Mouse (Mus musculus): ENCODE results near the gene Sec24d. TPM values are rescaled to one million over a fixed set of nuclear protein-coding genes. Genes with fewer than 3 reads are reported as not detected.
A peak's percentile ranks its signal among the peaks of the same experiment; 100 is the strongest.
"Not testable (repeated sequence)": the region's sequence is repeated elsewhere in the genome, so short reads cannot be mapped to it uniquely, and the experiment has no call there.

The Sec24d gene
- total and polyA plus RNA-seq, 2 experiments from 2014 or later: 48.8 to 72.0 TPM

DNA sequence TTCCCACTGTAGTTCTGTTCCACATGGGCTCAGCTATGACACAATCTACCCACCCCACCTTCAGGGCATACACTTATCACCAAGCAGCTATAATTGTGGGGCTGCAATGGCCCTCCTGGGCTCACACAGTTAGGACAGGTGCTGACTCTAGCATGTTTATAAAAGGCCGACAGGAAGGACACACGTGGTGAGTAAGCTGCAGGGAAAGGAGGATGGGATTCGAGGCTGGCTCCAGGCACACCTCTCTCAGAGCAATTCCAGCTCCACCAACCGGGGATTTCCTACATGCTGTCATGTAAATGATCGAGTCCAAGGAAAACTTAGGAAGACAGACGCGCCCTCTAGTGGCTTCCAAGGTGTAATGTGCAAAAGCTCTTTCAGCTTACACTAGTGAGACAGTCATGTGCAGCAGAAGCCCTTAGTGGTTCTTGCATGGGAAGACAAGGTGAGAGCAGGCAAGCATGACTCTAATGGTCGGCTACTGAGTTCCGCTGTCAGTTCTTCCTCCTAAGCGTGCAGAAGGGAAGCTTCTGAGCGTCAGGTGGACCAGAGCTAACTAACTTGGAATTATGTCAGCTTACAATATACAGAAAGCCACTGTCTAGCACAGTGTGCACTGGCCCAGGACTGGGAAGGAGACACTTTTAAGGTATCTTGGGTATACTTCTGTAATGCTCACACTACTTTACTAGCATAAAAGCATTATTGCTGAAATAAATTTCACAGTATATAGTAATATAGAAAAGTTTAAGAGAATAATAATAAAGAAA lies 104.7 kb downstream of the Sec24d start:
- TF ChIP-seq CTCF (IDR thresholded peaks at IDR 0.05; ENCODE audit: low read depth): peak; percentile 86
- TF ChIP-seq EP300 (IDR thresholded peaks at IDR 0.05; ENCODE audit: low read depth): no peak
- H3K27me3 ChIP-seq (ENCODE audit: control insufficient read depth, insufficient read depth, low read length): no peaks in the 10 kb centered on the region
- no peaks in the 10 kb centered on the region for H3K4me1 ChIP-seq (ENCODE audit: control insufficient read depth, insufficient read depth)
- H3K36me3 ChIP-seq (replicated peaks; ENCODE audit: control insufficient read depth, insufficient read depth, low read length): peaks cover 50% of the 10 kb centered on the region
- H3K9me3 ChIP-seq (replicated peaks; ENCODE audit: control insufficient read depth, low read length): no peaks in the 10 kb centered on the region
- no peak overlapping the region; the same call in 1 of the 2 replicates for H3K27ac ChIP-seq (ENCODE audit: low read depth)
- 24% methylated on average over 11 of the region's 11 CpGs for WGBS
- no peak overlapping the region for H3K4me2 ChIP-seq (ENCODE audit: low read depth, low read length)
- no peak overlapping the region for H3K4me3 ChIP-seq (ENCODE audit: low read depth, low read length)
- H3K9ac ChIP-seq (replicated peaks; ENCODE audit: low read depth, low read length): no peak overlapping the region
- ATAC-seq (ENCODE audit: insufficient read depth, low read depth) (peak; percentile 77), DNase-seq (ENCODE audit: low spot score) (peak; percentile 84)

DNA sequence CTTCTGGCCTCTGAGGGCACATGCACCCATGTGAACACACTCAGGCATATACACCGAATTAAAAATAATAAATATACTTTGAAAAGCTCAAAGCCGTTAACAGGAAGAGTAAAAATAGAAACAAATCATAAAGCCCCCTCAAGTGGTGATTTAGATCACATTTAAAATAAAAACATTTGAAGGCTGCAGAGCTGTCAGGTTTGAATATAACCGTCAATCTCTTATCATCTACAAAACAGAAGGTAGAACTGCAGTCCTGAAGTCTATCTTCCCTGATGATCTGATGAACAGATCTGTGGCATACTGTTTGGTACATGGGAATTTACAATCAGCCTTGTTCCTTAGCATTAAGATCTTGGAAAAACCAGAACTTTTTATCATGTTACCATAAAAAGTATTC lies 109.3 kb downstream of the Sec24d start:
- TF ChIP-seq CTCF (IDR thresholded peaks at IDR 0.05; ENCODE audit: low read depth) (no peak), EP300 (IDR thresholded peaks at IDR 0.05; ENCODE audit: low read depth) (no peak)
- Histone ChIP-seq H3K4me1 (ENCODE audit: control insufficient read depth, insufficient read depth) (no peaks in the 10 kb centered on the region), H3K4me2 (ENCODE audit: low read depth, low read length) (no peak overlapping the region), H3K9me3 (replicated peaks; ENCODE audit: control insufficient read depth, low read length) (no peaks in the 10 kb centered on the region), H3K36me3 (replicated peaks; ENCODE audit: control insufficient read depth, insufficient read depth, low read length) (peaks cover 50% of the 10 kb centered on the region), H3K27ac (ENCODE audit: low read depth) (no peak overlapping the region), H3K27me3 (ENCODE audit: control insufficient read depth, insufficient read depth, low read length) (no peaks in the 10 kb centered on the region), H3K9ac (replicated peaks; ENCODE audit: low read depth, low read length) (no peak overlapping the region), H3K4me3 (ENCODE audit: low read depth, low read length) (no peak overlapping the region)
- 95% methylated on average over 3 of the region's 3 CpGs for WGBS
- no peak for ATAC-seq (ENCODE audit: insufficient read depth, low read depth)
- DNase-seq (ENCODE audit: low spot score): no peak

DNA sequence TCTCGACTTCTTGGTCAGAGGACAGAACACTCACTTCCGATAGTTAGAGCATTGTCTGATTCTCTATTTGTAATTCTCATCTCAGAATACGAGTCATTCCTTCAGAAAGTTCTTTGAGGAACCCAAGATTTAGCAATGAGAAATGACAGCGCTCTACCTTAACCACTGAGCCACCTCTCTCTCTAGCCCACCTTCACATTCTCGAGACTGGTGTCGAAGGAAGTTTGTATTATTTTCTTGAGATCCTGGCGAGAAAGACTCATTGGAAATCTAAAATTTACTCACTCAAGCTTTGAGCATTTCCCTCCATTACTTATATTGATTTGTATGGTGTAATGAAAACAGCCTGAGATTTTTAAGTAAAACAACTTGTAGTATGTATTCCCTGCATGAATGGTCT lies 117.2 kb downstream of the Sec24d start:
- Histone ChIP-seq H3K9me3 (replicated peaks; ENCODE audit: control insufficient read depth, low read length) (no peaks in the 10 kb centered on the region), H3K36me3 (replicated peaks; ENCODE audit: control insufficient read depth, insufficient read depth, low read length) (peaks cover 21% of the 10 kb centered on the region), H3K27me3 (ENCODE audit: control insufficient read depth, insufficient read depth, low read length) (no peaks in the 10 kb centered on the region), H3K4me3 (ENCODE audit: low read depth, low read length) (no peak overlapping the region), H3K9ac (replicated peaks; ENCODE audit: low read depth, low read length) (no peak overlapping the region), H3K4me1 (ENCODE audit: control insufficient read depth, insufficient read depth) (peaks cover 9% of the 10 kb centered on the region; the same call in 1 of the 2 replicates), H3K27ac (ENCODE audit: low read depth) (no peak overlapping the region), H3K4me2 (ENCODE audit: low read depth, low read length) (0 out of 2 replicates have a peak overlapping the region, but pooled peaks have one; percentile 85)
- 85% methylated on average over 7 of the region's 7 CpGs for WGBS
- ATAC-seq (ENCODE audit: insufficient read depth, low read depth) (no peak), DNase-seq (ENCODE audit: low spot score) (no peak)
- TF ChIP-seq CTCF (IDR thresholded peaks at IDR 0.05; ENCODE audit: low read depth) (no peak), EP300 (IDR thresholded peaks at IDR 0.05; ENCODE audit: low read depth) (no peak)

DNA sequence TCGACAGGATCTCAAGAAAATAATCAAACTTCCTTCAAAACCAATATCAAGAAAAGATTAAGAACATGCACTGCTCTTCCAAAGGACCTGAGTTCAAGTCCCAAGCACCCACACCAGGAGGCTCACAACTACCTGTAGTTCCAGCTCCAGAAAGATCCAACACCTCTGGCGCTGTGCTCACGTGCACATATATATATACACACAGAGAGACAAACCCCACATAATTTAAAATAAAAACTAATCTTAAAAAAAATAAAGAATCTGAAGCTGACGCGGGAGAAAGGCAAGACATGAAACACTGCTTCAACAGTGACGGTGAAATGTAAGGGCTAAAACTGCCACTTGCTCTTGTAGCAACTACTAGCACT lies 117.8 kb downstream of the Sec24d start:
- Histone ChIP-seq H3K9ac (replicated peaks; ENCODE audit: low read depth, low read length) (peak overlapping the region; percentile 73), H3K36me3 (replicated peaks; ENCODE audit: control insufficient read depth, insufficient read depth, low read length) (peaks cover 14% of the 10 kb centered on the region), H3K4me1 (ENCODE audit: control insufficient read depth, insufficient read depth) (peaks cover 9% of the 10 kb centered on the region; the same call in 1 of the 2 replicates), H3K4me3 (ENCODE audit: low read depth, low read length) (peak overlapping the region; percentile 77), H3K4me2 (ENCODE audit: low read depth, low read length) (peak overlapping the region; percentile 85), H3K27me3 (ENCODE audit: control insufficient read depth, insufficient read depth, low read length) (no peaks in the 10 kb centered on the region), H3K9me3 (replicated peaks; ENCODE audit: control insufficient read depth, low read length) (no peaks in the 10 kb centered on the region), H3K27ac (ENCODE audit: low read depth) (peak overlapping the region; percentile 90)
- 10% methylated on average over 6 of the region's 6 CpGs for WGBS
- TF ChIP-seq CTCF (IDR thresholded peaks at IDR 0.05; ENCODE audit: low read depth) (no peak), EP300 (IDR thresholded peaks at IDR 0.05; ENCODE audit: low read depth) (no peak)
- DNase-seq (ENCODE audit: low spot score) (no peak), ATAC-seq (ENCODE audit: insufficient read depth, low read depth) (no peak)

DNA sequence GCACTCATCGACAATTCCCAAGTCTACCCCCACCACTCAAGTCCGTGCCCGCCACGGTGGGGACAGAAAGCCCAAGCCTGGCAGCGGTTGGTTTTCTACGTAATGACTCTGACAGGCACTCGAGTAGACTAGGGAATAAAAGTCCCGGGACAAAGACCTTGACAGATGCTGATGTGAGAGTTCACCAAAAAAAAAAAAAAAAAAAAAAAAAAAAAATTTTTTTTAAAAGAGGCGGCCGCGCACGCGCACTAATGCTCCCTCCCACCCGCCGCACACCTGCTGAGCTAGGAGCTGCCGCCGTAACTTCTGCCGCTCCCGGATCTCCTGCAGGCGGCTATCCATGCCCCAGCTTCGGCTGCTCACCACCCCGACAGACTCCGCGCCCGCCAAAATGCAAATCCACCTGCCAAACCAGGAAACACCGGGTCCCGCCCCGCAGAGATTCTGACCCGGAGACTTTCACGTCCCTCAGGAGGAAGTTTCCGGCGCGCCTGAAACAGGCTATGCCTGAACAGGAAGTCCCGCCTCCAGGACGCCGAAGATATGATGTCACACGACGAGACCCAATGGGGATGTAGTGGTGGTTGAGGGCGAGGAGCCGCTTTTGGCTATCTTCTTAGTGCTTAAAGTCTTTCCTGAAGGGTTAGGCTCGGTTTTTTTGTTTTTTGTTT lies 118.4 kb downstream of the Sec24d start, which contains the start of gene Mettl14:
Gene Mettl14 (minus strand): TSS at position 623 of the 671 bp plus-strand sequence.
- peak within 1 kb of the TSS; percentile 85 for H3K4me2 ChIP-seq (ENCODE audit: low read depth, low read length)
- peaks cover 9% of the 10 kb centered on the region; the same call in 1 of the 2 replicates for H3K4me1 ChIP-seq (ENCODE audit: control insufficient read depth, insufficient read depth)
- peak within 1 kb of the TSS; percentile 90 for H3K27ac ChIP-seq (ENCODE audit: low read depth)
- DNase-seq (ENCODE audit: low spot score): peak; percentile 98
- peak within 1 kb of the TSS; percentile 77 for H3K4me3 ChIP-seq (ENCODE audit: low read depth, low read length)
- peaks cover 13% of the 10 kb centered on the region for H3K36me3 ChIP-seq (replicated peaks; ENCODE audit: control insufficient read depth, insufficient read depth, low read length)
- no peaks in the 10 kb centered on the region for H3K9me3 ChIP-seq (replicated peaks; ENCODE audit: control insufficient read depth, low read length)
- no peaks in the 10 kb centered on the region for H3K27me3 ChIP-seq (ENCODE audit: control insufficient read depth, insufficient read depth, low read length)
- ATAC-seq (ENCODE audit: insufficient read depth, low read depth): peak; percentile 99
- WGBS: under 1% methylated on average over 40 of the region's 41 CpGs
- no peak for TF ChIP-seq CTCF (IDR thresholded peaks at IDR 0.05; ENCODE audit: low read depth)
- no peak for TF ChIP-seq EP300 (IDR thresholded peaks at IDR 0.05; ENCODE audit: low read depth)
- peak within 1 kb of the TSS; percentile 73 for H3K9ac ChIP-seq (replicated peaks; ENCODE audit: low read depth, low read length)

DNA sequence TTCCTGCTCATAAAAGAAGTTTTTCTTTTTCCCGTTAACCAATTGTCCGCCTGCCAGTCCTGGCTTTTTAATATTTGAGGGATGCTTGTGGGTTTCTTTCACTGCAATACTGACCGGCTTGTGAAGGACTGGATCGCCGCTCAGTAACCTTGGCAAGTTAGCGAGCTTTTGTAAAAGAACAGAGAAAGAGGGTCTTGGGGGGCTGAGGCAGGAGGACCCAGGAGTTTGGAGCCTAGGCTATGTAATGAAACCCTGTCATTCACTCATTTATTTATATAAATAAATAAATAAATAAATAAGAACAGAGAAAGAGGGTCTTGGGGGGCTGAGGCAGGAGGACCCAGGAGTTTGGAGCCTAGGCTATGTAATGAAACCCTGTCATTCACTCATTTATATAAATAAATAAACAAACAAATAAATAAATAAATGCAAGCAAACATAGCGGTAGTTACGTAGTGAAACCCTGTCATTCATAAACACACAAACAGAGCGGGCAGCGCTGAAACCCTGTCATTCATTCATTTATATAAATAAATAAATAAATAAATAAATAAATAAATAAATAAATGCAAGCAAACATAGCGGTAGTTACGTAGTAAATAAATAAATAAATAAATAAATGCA lies 119.0 kb downstream of the Sec24d start:
- not testable (repeated sequence) for DNase-seq (ENCODE audit: low spot score); H3K36me3 ChIP-seq (replicated peaks; ENCODE audit: control insufficient read depth, insufficient read depth, low read length); H3K4me1 ChIP-seq (ENCODE audit: control insufficient read depth, insufficient read depth); H3K9me3 ChIP-seq (replicated peaks; ENCODE audit: control insufficient read depth, low read length); H3K27me3 ChIP-seq (ENCODE audit: control insufficient read depth, insufficient read depth, low read length)
- WGBS: 15% methylated on average over 12 of the region's 12 CpGs
- H3K4me3 ChIP-seq (ENCODE audit: low read depth, low read length): peak overlapping the region; percentile 77
- ATAC-seq (ENCODE audit: insufficient read depth, low read depth): peak; percentile 48
- H3K9ac ChIP-seq (replicated peaks; ENCODE audit: low read depth, low read length): peak overlapping the region; percentile 73
- H3K4me2 ChIP-seq (ENCODE audit: low read depth, low read length): peak overlapping the region; percentile 85
- H3K27ac ChIP-seq (ENCODE audit: low read depth): peak overlapping the region; percentile 90
